Mouse (Mus musculus): ENCODE data around the gene Cdkn2b. TPM values are rescaled to one million over a fixed set of nuclear protein-coding genes. Genes with fewer than 3 reads are reported as not detected.

Cdkn2b gene
- total and polyA plus RNA-seq, 3 experiments = not detected

Other genes with a start within 250 kb of the Cdkn2b start
- gene Mtap, start 173.9 kb downstream of the Cdkn2b start, total RNA-seq (2012; rRNA removed) = not detected in 2 replicates
- not detected in 2 replicates for gene Mtap, start 173.9 kb downstream of the Cdkn2b start, total RNA-seq (2014; rRNA removed)
- not detected in 2 replicates for gene Mtap, start 173.9 kb downstream of the Cdkn2b start, polyA plus RNA-seq (2012; ENCODE audit: insufficient read length, low read depth)
- not detected in 2 replicates for gene Cdkn2a, start 16.4 kb downstream of the Cdkn2b start, total RNA-seq (2012; rRNA removed)
- gene Cdkn2a, start 16.4 kb downstream of the Cdkn2b start, total RNA-seq (2014; rRNA removed) = not detected in 2 replicates
- gene Cdkn2a, start 16.4 kb downstream of the Cdkn2b start, polyA plus RNA-seq (2012; ENCODE audit: insufficient read length, low read depth) = not detected in 2 replicates

Data from CH12.LX (cell line).